Mouse (Mus musculus) embryonic facial prominence, embryonic 10.5 days (tissue): ENCODE data around the gene Ghrl. TPM values are rescaled to one million over a fixed set of nuclear protein-coding genes. Genes with fewer than 3 reads are reported as not detected.

ENCODE experiments used
- DNase-seq: peaks from one replicate; pipeline ENCODE4 v3.0.0-alpha.2; 2017; ENCODE audit warnings: low spot score
- H3K27ac ChIP-seq: fragments of 300-500 bp; sonication (generic); replicated peaks from 2 replicates; pipeline ENCODE4 v1.5.1; 2016; ENCODE audit warnings: mild to moderate bottlenecking
- H3K27me3 ChIP-seq: fragments of 300-500 bp; sonication (generic); replicated peaks from 2 replicates; pipeline ENCODE4 v1.6.1; 2016; ENCODE audit warnings: low read depth, mild to moderate bottlenecking; ENCODE audit not compliant: poor library complexity, severe bottlenecking
- H3K36me3 ChIP-seq: fragments of 300-500 bp; sonication (generic); replicated peaks from 2 replicates; pipeline ENCODE4 v1.6.1; 2016; ENCODE audit warnings: mild to moderate bottlenecking, moderate library complexity
- H3K4me1 ChIP-seq: fragments of 300-500 bp; sonication (generic); 2 replicates; pipeline ENCODE4 v1.6.1; 2016
- H3K4me3 ChIP-seq: fragments of 300-500 bp; sonication (generic); 2 replicates; pipeline ENCODE4 v1.5.1; 2016; ENCODE audit warnings: mild to moderate bottlenecking, moderate library complexity
- H3K9me3 ChIP-seq: fragments of 300-500 bp; sonication (generic); 2 replicates; pipeline ENCODE4 v1.6.1; 2016; ENCODE audit warnings: mild to moderate bottlenecking
- WGBS: fragments of 180-500 bp; shearing (Covaris S2); methylation state at CpG from one replicate; pipeline ENCODE4 v1.1.7; 2016; 5-methylcytosine and 5-hydroxymethylcytosine counted together
- polyA plus RNA-seq: library from polyadenylated mRNA; unstranded; fragments of >200 nt; fragmentation: Nextera tagmentation; extraction: Ambion mirVana; gene quantifications from 2 replicates; pipeline ENCODE4 v1.2.1, GENCODE M21; 2016

Gene Ghrl
- polyA plus RNA-seq, 1 experiment from 2014 or later, result not detected

DNA sequence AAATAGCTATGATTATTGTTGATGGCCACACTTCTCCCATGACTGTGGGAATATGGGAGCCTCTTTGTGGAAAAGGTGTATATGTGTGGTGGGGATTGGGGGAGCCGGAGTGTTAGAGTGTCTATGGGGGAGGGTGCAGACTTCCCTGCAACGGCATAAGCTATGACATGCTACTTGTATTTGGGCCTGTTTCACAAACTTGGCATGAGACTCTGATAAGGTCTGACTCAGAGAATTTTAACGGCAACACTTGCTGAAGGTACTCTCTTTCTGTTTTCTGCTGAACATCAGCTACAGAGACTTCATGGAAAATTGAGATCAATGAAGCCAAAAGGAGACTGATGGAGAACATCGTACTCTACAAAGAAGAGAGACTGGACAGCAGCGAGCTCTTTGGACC, 26.3 kb downstream of the Ghrl start:
- H3K27ac ChIP-seq, result no peak overlapping the region
- 95% methylated on average over 5 of the region's 5 CpGs for WGBS

GRCm38 (mm10) chr6:113692661-113693133, 27.0 kb downstream of the Ghrl start:
- no peaks in the 10 kb centered on the region for H3K27me3 ChIP-seq
- H3K27ac ChIP-seq, result peak overlapping the region; percentile 44; the same call in 1 of the 2 replicates
- WGBS, result 85% methylated on average over 5 of the region's 5 CpGs
- H3K36me3 ChIP-seq, result peaks cover 6% of the 10 kb centered on the region
- DNase-seq, result no peak
- H3K4me1 ChIP-seq, result peaks cover 37% of the 10 kb centered on the region
- no peaks in the 10 kb centered on the region for H3K9me3 ChIP-seq
- H3K4me3 ChIP-seq, result no peak overlapping the region

More for the DNA sequence above, 26.3 kb downstream of the Ghrl start:
- peaks cover 44% of the 10 kb centered on the region for H3K4me1 ChIP-seq
- no peak overlapping the region for H3K4me3 ChIP-seq
- H3K36me3 ChIP-seq, result peaks cover 6% of the 10 kb centered on the region
- no peaks in the 10 kb centered on the region for H3K9me3 ChIP-seq
- H3K27me3 ChIP-seq, result no peaks in the 10 kb centered on the region
- no peak for DNase-seq

DNA sequence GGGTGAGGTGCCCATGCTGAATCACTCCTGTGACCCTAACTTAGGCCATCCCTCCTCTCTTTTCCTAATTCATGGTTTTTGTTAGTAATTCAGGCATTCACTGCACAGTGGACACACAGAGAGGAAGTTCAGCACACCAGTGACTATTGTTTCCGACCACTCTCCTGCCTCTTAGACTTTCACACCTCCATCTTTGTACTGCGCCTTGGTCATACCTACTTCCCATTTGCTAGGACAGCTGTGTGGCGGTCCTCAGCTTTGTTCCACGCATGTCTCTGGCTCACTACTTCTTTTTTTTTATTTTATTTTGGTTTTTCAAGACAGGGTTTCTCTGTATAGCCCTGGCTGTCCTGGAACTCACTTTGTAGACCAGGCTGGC, 28.6 kb downstream of the Ghrl start:
- WGBS, result 78% methylated on average over 4 of the region's 4 CpGs
- H3K27me3 ChIP-seq, result 0 out of 2 replicates have a peak, but pooled peaks cover 5% of the 10 kb centered on the region
- peaks cover 40% of the 10 kb centered on the region for H3K4me1 ChIP-seq
- peaks cover 6% of the 10 kb centered on the region for H3K36me3 ChIP-seq
- H3K4me3 ChIP-seq, result peak overlapping the region; percentile 45
- peak overlapping the region; percentile 92 for H3K27ac ChIP-seq
- DNase-seq, result no peak
- H3K9me3 ChIP-seq, result no peaks in the 10 kb centered on the region

GRCm38 (mm10) chr6:113690400-113691083, 29.1 kb downstream of the Ghrl start:
- WGBS, result 6% methylated on average over 14 of the region's 14 CpGs
- Histone ChIP-seq H3K27me3 (0 out of 2 replicates have a peak, but pooled peaks cover 5% of the 10 kb centered on the region), H3K4me3 (peak overlapping the region; percentile 45), H3K4me1 (peaks cover 35% of the 10 kb centered on the region), H3K36me3 (peaks cover 6% of the 10 kb centered on the region), H3K9me3 (no peaks in the 10 kb centered on the region), H3K27ac (peak overlapping the region; percentile 92)
- peak; percentile 86 for DNase-seq

DNA sequence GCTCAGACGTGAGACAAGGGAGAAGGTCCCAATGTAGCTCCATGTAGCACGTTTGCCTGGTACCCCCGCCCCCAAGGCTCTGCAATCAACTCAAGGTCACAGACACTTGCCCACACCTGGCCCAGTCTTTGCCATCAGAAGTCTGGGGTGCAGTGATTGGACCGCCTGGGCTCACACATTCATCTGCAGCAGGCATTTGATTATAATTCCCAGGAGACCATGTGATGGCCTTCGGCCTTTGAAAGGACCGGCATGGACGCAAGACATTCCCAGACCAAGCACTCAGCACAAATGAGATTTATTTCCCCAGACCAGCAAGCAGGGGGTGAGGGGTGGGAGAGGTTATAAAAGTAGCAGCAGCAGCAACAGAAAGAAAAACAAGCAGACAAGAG, 29.7 kb downstream of the Ghrl start:
- Histone ChIP-seq H3K4me1 (peaks cover 35% of the 10 kb centered on the region), H3K27ac (peak overlapping the region; percentile 92), H3K27me3 (0 out of 2 replicates have a peak, but pooled peaks cover 5% of the 10 kb centered on the region), H3K4me3 (peak overlapping the region; percentile 45), H3K9me3 (no peaks in the 10 kb centered on the region), H3K36me3 (peaks cover 6% of the 10 kb centered on the region)
- WGBS, result 14% methylated on average over 7 of the region's 7 CpGs
- DNase-seq, result peak; percentile 75

DNA sequence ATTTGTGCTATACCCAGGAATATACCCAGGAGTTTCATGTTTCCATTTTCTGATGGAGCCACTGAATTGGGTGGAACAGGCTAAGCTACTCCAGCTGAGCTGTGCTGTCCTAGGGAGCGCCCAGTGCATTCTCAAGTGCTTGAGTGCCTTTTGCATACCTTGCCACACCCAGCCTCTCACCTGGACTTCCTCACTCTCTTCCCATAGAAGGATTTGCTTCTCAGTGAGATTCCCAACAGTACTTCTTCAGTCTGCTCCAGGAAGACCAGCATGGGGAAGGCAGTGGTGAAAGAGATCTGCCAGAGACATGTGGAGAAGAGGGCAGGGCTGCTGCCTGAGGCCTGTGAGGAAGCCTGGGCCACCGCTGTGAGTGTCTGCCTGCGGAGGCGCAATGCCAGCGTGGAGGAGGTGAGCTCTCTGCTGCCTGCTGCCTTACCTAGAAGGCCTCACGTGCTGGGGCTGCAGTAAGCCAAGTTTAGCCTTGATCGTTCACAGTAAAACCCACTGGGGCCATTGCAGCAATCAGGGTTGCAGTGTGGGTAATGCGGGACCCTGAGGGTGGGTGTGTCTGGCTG, 33.0 kb downstream of the Ghrl start:
- WGBS, result 42% methylated on average over 8 of the region's 8 CpGs

DNA sequence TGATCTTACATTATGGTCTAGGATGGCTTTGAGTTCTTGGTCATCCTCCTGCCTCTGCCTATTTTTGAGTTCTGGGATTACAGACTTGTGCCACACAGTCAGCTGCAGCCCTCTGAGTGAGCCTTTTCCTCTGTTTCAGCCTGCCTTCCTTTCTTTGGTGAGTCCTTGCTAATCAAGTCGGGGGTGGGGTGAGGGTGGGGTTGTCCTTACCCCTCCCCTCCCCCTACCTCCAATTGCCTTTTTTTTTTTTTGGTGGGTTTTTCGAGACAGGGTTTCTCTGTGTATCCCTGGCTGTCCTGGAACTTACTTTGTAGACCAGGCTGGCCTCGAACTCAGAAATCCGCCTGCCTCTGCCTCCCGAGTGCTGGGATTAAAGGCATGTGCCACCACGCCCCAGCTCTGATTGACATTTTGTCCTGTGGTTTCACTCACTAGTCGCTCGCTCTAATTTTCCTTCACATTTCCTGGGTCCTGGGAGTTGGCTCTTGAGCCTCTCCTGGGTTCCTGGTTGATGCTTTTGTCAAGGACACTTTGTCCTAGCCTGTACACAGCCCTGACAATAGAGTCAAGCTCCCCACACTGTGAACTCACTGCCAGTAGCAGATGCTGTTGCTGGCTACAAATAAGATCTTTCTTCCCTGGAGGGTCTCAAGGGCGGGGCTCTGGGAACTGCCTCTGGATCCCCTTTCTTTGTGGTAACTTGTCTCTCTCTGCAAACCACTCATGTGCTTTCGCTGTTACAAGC, 36.4 kb downstream of the Ghrl start:
- H3K4me1 ChIP-seq, result peaks cover 17% of the 10 kb centered on the region
- no peak overlapping the region for H3K27ac ChIP-seq
- DNase-seq, result no peak
- H3K4me3 ChIP-seq, result no peak overlapping the region
- WGBS, result 84% methylated on average over 10 of the region's 10 CpGs
- H3K9me3 ChIP-seq, result no peaks in the 10 kb centered on the region
- H3K27me3 ChIP-seq, result 0 out of 2 replicates have a peak, but pooled peaks cover 5% of the 10 kb centered on the region
- no peaks in the 10 kb centered on the region for H3K36me3 ChIP-seq

More for the DNA sequence above, 33.0 kb downstream of the Ghrl start:
- H3K27ac ChIP-seq, result peak overlapping the region; percentile 48
- no peak for DNase-seq
- peaks cover 27% of the 10 kb centered on the region for H3K4me1 ChIP-seq
- H3K4me3 ChIP-seq, result no peak overlapping the region
- no peaks in the 10 kb centered on the region for H3K9me3 ChIP-seq
- H3K27me3 ChIP-seq, result 0 out of 2 replicates have a peak, but pooled peaks cover 5% of the 10 kb centered on the region
- no peaks in the 10 kb centered on the region for H3K36me3 ChIP-seq

- H3K27me3 ChIP-seq, result no peaks in the 10 kb centered on the region
- no peaks in the 10 kb centered on the region for H3K9me3 ChIP-seq
- peak; percentile 86 for DNase-seq
- no peak overlapping the region for H3K4me3 ChIP-seq
- WGBS, result 11% methylated on average over 4 of the region's 4 CpGs
- no peaks in the 10 kb centered on the region for H3K36me3 ChIP-seq
- H3K27ac ChIP-seq, result no peak overlapping the region
- peaks cover 16% of the 10 kb centered on the region for H3K4me1 ChIP-seq
These were observed 38.4 kb downstream of the Ghrl start for GRCm38 (mm10) chr6:113681271-113681670.

DNA sequence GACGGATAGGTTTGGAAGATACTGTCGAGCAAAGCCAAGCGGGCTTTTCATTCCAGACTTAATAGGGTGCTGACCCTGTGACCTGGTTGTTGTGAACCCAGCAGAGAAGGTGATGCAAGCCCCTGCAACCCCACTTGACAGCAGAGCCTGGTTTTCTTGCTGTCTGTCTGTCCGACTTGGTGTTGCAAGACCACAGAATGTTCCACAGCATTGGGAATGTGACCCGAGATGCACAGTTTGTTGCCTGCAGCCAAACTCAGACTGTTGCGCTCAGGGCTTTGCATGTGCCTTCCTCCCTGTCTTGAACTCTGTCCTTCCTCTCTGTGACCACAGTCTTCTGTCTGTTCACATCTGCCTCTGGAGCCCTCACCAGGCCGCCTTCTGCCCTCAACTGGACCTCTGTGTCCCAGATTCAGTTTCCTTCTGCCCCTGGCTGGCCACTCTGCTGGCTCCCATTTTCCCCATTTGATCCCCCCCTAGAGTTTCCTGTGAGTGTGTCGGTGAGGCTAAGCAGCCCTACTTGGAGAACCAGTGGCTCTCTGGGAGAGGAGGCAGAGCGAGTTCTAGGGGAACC, 39.6 kb downstream of the Ghrl start:
- 70% methylated on average over 9 of the region's 9 CpGs for WGBS
- Histone ChIP-seq H3K27me3 (no peaks in the 10 kb centered on the region), H3K27ac (0 out of 2 replicates have a peak overlapping the region, but pooled peaks have one; percentile 35), H3K9me3 (no peaks in the 10 kb centered on the region), H3K4me3 (no peak overlapping the region), H3K4me1 (peaks cover 16% of the 10 kb centered on the region), H3K36me3 (no peaks in the 10 kb centered on the region)
- no peak for DNase-seq

DNA sequence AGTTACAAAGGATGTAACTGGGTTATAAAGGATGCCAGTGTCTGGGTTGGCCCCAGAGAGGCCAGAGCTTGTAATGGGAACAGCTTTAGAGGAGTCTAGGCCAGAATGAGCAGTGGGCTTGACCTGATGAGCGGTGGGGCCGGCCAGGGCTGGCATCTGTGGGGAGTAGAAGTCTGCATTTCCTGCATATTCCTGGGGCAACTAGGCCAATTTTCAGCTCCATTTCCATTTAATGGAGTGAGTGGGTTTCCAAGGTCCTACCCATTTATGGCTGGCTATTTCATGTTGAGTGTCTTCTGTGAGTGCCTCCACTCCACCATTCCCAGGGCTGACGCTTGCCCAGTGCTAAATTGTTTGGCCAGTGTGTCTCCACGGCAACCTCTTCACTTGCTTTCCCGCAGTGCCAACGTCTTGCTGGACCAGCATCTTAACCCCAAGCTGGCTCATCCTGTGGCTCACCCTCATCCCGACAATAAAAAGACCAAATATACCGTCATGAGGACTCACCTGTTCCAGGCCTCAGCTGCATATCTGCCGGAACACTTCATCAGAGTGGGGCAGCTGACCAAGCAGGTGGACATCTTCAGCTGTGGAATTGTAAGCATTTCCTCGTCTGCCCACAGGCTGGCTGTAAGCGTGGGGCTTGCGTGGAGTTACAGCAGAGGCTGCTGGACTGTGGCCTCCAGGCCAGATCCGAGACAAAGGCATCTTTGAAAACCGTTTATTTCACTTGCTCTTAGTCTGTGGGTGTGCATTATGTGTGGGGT, 41.3 kb downstream of the Ghrl start:
- Histone ChIP-seq H3K27me3 (no peaks in the 10 kb centered on the region), H3K4me3 (no peak overlapping the region), H3K9me3 (no peaks in the 10 kb centered on the region), H3K4me1 (peaks cover 16% of the 10 kb centered on the region), H3K36me3 (no peaks in the 10 kb centered on the region), H3K27ac (no peak overlapping the region)
- 80% methylated on average over 14 of the region's 14 CpGs for WGBS
- DNase-seq, result no peak

DNA sequence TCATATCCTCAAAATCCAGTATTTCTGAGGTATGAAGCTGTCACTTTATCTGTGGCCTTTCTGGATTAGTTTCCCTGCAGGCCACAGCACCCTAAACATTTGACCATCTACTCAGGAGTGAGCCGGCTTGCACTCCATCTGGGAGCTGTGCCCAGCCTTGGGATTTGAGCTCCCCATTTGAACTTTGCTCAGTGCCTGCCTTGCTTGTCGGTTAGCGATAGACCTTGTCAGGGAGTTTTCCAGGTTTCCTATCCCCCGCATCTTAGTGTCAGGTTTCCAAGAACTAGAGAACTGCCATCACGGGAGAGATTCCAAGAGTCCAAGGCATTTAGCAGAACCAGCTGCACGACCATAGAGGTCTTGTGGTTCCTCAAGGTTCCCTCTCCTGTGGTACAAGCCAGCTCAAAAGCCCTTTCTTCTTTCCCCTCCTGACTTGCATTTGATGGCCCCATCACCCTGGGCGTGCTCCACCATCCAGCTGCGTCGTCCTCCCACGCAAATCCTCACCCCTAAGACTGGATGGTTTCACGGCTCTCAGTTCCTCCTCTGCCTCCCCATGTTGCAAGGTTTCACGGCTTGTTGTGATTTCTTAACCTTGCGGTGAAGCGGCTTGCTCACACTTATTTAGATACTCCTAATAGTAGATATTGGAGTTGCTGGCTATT, 42.5 kb downstream of the Ghrl start:
- H3K36me3 ChIP-seq, result no peaks in the 10 kb centered on the region
- peaks cover 16% of the 10 kb centered on the region for H3K4me1 ChIP-seq
- no peak overlapping the region for H3K27ac ChIP-seq
- no peaks in the 10 kb centered on the region for H3K9me3 ChIP-seq
- no peak for DNase-seq
- H3K4me3 ChIP-seq, result no peak overlapping the region
- H3K27me3 ChIP-seq, result no peaks in the 10 kb centered on the region
- WGBS, result 74% methylated on average over 14 of the region's 14 CpGs
